Mouse (Mus musculus): Measurements from ENCODE around the gene Lrch1. TPM values are rescaled to one million over a fixed set of nuclear protein-coding genes. Genes with fewer than 3 reads are reported as not detected.

Lrch1 gene
- polyA plus RNA-seq, 1 experiment from 2014 or later: 10.1 TPM

GRCm38 (mm10) chr14:74801961-74802360 lies 145.7 kb downstream of the Lrch1 start:
- ATAC-seq (replicated peaks; ENCODE audit: insufficient number of reproducible peaks, low FRiP score, low TSS enrichment, low read depth): no peak
- H3K9me3 ChIP-seq (replicated peaks; ENCODE audit: control insufficient read depth, low read length): no peaks in the 10 kb centered on the region

GRCm38 (mm10) chr14:74798063-74798890 lies 149.4 kb downstream of the Lrch1 start:
- H3K9me3 ChIP-seq (replicated peaks; ENCODE audit: control insufficient read depth, low read length): no peaks in the 10 kb centered on the region
- no peak overlapping the region for H3K4me3 ChIP-seq (ENCODE audit: low read depth, low read length)
- H3K27me3 ChIP-seq (ENCODE audit: control insufficient read depth, insufficient read depth, low read length): no peaks in the 10 kb centered on the region
- H3K36me3 ChIP-seq (replicated peaks; ENCODE audit: control insufficient read depth, insufficient read depth, low read depth, low read length): no peaks in the 10 kb centered on the region
- no peak overlapping the region for H3K4me2 ChIP-seq (ENCODE audit: low read depth, low read length)
- H3K9ac ChIP-seq (replicated peaks; ENCODE audit: low read length): no peak overlapping the region
- WGBS: 85% methylated on average over 16 of the region's 16 CpGs
- ATAC-seq (replicated peaks; ENCODE audit: insufficient number of reproducible peaks, low FRiP score, low TSS enrichment, low read depth): no peak
- H3K4me1 ChIP-seq (ENCODE audit: control insufficient read depth, insufficient read depth, low read length): no peaks in the 10 kb centered on the region
- no peak for DNase-seq (ENCODE audit: low spot score)
- H3K27ac ChIP-seq (replicated peaks; ENCODE audit: low read depth, low read length): no peak overlapping the region

More at GRCm38 (mm10) chr14:74801961-74802360, 145.7 kb downstream of the Lrch1 start:
- no peak for DNase-seq (ENCODE audit: low spot score)
- WGBS: 81% methylated on average over 1 of the region's 1 CpGs
- Histone ChIP-seq H3K4me3 (ENCODE audit: low read depth, low read length) (no peak overlapping the region), H3K4me2 (ENCODE audit: low read depth, low read length) (no peak overlapping the region), H3K4me1 (ENCODE audit: control insufficient read depth, insufficient read depth, low read length) (no peaks in the 10 kb centered on the region), H3K9ac (replicated peaks; ENCODE audit: low read length) (no peak overlapping the region), H3K27ac (replicated peaks; ENCODE audit: low read depth, low read length) (no peak overlapping the region), H3K27me3 (ENCODE audit: control insufficient read depth, insufficient read depth, low read length) (no peaks in the 10 kb centered on the region), H3K36me3 (replicated peaks; ENCODE audit: control insufficient read depth, insufficient read depth, low read depth, low read length) (no peaks in the 10 kb centered on the region)

- WGBS: 82% methylated on average over 10 of the region's 10 CpGs
- Histone ChIP-seq H3K36me3 (replicated peaks; ENCODE audit: control insufficient read depth, insufficient read depth, low read depth, low read length) (no peaks in the 10 kb centered on the region), H3K27me3 (ENCODE audit: control insufficient read depth, insufficient read depth, low read length) (no peaks in the 10 kb centered on the region), H3K4me1 (ENCODE audit: control insufficient read depth, insufficient read depth, low read length) (no peaks in the 10 kb centered on the region), H3K9me3 (replicated peaks; ENCODE audit: control insufficient read depth, low read length) (no peaks in the 10 kb centered on the region), H3K4me2 (ENCODE audit: low read depth, low read length) (no peak overlapping the region), H3K27ac (replicated peaks; ENCODE audit: low read depth, low read length) (no peak overlapping the region), H3K4me3 (ENCODE audit: low read depth, low read length) (no peak overlapping the region), H3K9ac (replicated peaks; ENCODE audit: low read length) (no peak overlapping the region)
- ATAC-seq (replicated peaks; ENCODE audit: insufficient number of reproducible peaks, low FRiP score, low TSS enrichment, low read depth): no peak
- no peak for DNase-seq (ENCODE audit: low spot score)
These were observed 150.2 kb downstream of the Lrch1 start for GRCm38 (mm10) chr14:74797386-74798062.

GRCm38 (mm10) chr14:74794931-74795330 lies 152.7 kb downstream of the Lrch1 start:
- ATAC-seq (replicated peaks; ENCODE audit: insufficient number of reproducible peaks, low FRiP score, low TSS enrichment, low read depth): no peak
- 77% methylated on average over 12 of the region's 12 CpGs for WGBS
- Histone ChIP-seq H3K9me3 (replicated peaks; ENCODE audit: control insufficient read depth, low read length) (no peaks in the 10 kb centered on the region), H3K9ac (replicated peaks; ENCODE audit: low read length) (no peak overlapping the region), H3K4me3 (ENCODE audit: low read depth, low read length) (no peak overlapping the region), H3K4me2 (ENCODE audit: low read depth, low read length) (no peak overlapping the region), H3K27ac (replicated peaks; ENCODE audit: low read depth, low read length) (no peak overlapping the region), H3K36me3 (replicated peaks; ENCODE audit: control insufficient read depth, insufficient read depth, low read depth, low read length) (no peaks in the 10 kb centered on the region), H3K4me1 (ENCODE audit: control insufficient read depth, insufficient read depth, low read length) (no peaks in the 10 kb centered on the region), H3K27me3 (ENCODE audit: control insufficient read depth, insufficient read depth, low read length) (no peaks in the 10 kb centered on the region)
- no peak for DNase-seq (ENCODE audit: low spot score)

- no peak overlapping the region for H3K9ac ChIP-seq (replicated peaks; ENCODE audit: low read length)
- H3K27me3 ChIP-seq (ENCODE audit: control insufficient read depth, insufficient read depth, low read length): no peaks in the 10 kb centered on the region
- DNase-seq (ENCODE audit: low spot score): no peak
- no peak overlapping the region for H3K27ac ChIP-seq (replicated peaks; ENCODE audit: low read depth, low read length)
- H3K36me3 ChIP-seq (replicated peaks; ENCODE audit: control insufficient read depth, insufficient read depth, low read depth, low read length): no peaks in the 10 kb centered on the region
- 76% methylated on average over 6 of the region's 6 CpGs for WGBS
- ATAC-seq (replicated peaks; ENCODE audit: insufficient number of reproducible peaks, low FRiP score, low TSS enrichment, low read depth): no peak
- no peaks in the 10 kb centered on the region for H3K9me3 ChIP-seq (replicated peaks; ENCODE audit: control insufficient read depth, low read length)
- no peak overlapping the region for H3K4me2 ChIP-seq (ENCODE audit: low read depth, low read length)
- no peaks in the 10 kb centered on the region for H3K4me1 ChIP-seq (ENCODE audit: control insufficient read depth, insufficient read depth, low read length)
- H3K4me3 ChIP-seq (ENCODE audit: low read depth, low read length): no peak overlapping the region
These were observed 154.9 kb downstream of the Lrch1 start for GRCm38 (mm10) chr14:74792793-74793192.

- WGBS: 82% methylated on average over 5 of the region's 5 CpGs
- H3K9ac ChIP-seq (replicated peaks; ENCODE audit: low read length): no peak overlapping the region
- no peaks in the 10 kb centered on the region for H3K9me3 ChIP-seq (replicated peaks; ENCODE audit: control insufficient read depth, low read length)
- no peaks in the 10 kb centered on the region for H3K4me1 ChIP-seq (ENCODE audit: control insufficient read depth, insufficient read depth, low read length)
- H3K27me3 ChIP-seq (ENCODE audit: control insufficient read depth, insufficient read depth, low read length): no peaks in the 10 kb centered on the region
- no peak overlapping the region for H3K4me3 ChIP-seq (ENCODE audit: low read depth, low read length)
- ATAC-seq (replicated peaks; ENCODE audit: insufficient number of reproducible peaks, low FRiP score, low TSS enrichment, low read depth) (no peak), DNase-seq (ENCODE audit: low spot score) (no peak)
- no peak overlapping the region for H3K27ac ChIP-seq (replicated peaks; ENCODE audit: low read depth, low read length)
- no peaks in the 10 kb centered on the region for H3K36me3 ChIP-seq (replicated peaks; ENCODE audit: control insufficient read depth, insufficient read depth, low read depth, low read length)
- H3K4me2 ChIP-seq (ENCODE audit: low read depth, low read length): no peak overlapping the region
These were observed 157.1 kb downstream of the Lrch1 start for GRCm38 (mm10) chr14:74790535-74790934.

GRCm38 (mm10) chr14:74788766-74789165 lies 158.9 kb downstream of the Lrch1 start:
- Histone ChIP-seq H3K36me3 (replicated peaks; ENCODE audit: control insufficient read depth, insufficient read depth, low read depth, low read length) (no peaks in the 10 kb centered on the region), H3K4me1 (ENCODE audit: control insufficient read depth, insufficient read depth, low read length) (no peaks in the 10 kb centered on the region), H3K4me2 (ENCODE audit: low read depth, low read length) (no peak overlapping the region), H3K27me3 (ENCODE audit: control insufficient read depth, insufficient read depth, low read length) (no peaks in the 10 kb centered on the region), H3K9ac (replicated peaks; ENCODE audit: low read length) (no peak overlapping the region), H3K4me3 (ENCODE audit: low read depth, low read length) (no peak overlapping the region), H3K9me3 (replicated peaks; ENCODE audit: control insufficient read depth, low read length) (no peaks in the 10 kb centered on the region), H3K27ac (replicated peaks; ENCODE audit: low read depth, low read length) (no peak overlapping the region)
- DNase-seq (ENCODE audit: low spot score): peak; percentile 32
- WGBS: 74% methylated on average over 8 of the region's 8 CpGs
- ATAC-seq (replicated peaks; ENCODE audit: insufficient number of reproducible peaks, low FRiP score, low TSS enrichment, low read depth): no peak

- ATAC-seq (replicated peaks; ENCODE audit: insufficient number of reproducible peaks, low FRiP score, low TSS enrichment, low read depth): no peak
- Histone ChIP-seq H3K4me3 (ENCODE audit: low read depth, low read length) (no peak overlapping the region), H3K4me1 (ENCODE audit: control insufficient read depth, insufficient read depth, low read length) (no peaks in the 10 kb centered on the region), H3K9me3 (replicated peaks; ENCODE audit: control insufficient read depth, low read length) (no peaks in the 10 kb centered on the region), H3K36me3 (replicated peaks; ENCODE audit: control insufficient read depth, insufficient read depth, low read depth, low read length) (no peaks in the 10 kb centered on the region), H3K27ac (replicated peaks; ENCODE audit: low read depth, low read length) (no peak overlapping the region), H3K9ac (replicated peaks; ENCODE audit: low read length) (no peak overlapping the region), H3K27me3 (ENCODE audit: control insufficient read depth, insufficient read depth, low read length) (no peaks in the 10 kb centered on the region), H3K4me2 (ENCODE audit: low read depth, low read length) (no peak overlapping the region)
- DNase-seq (ENCODE audit: low spot score): no peak
- 81% methylated on average over 3 of the region's 3 CpGs for WGBS
These were observed 160.0 kb downstream of the Lrch1 start for GRCm38 (mm10) chr14:74787717-74788116.
